Mouse (Mus musculus) megakaryocyte progenitor cell, adult 5-6 weeks (primary cell): ENCODE data around the gene Lingo1. TPM values are rescaled to one million over a fixed set of nuclear protein-coding genes. Genes with fewer than 3 reads are reported as not detected.

Experiments used
- total RNA-seq, 2 experiments: library from RNA; stranded (forward) in 1 of 2; stranded (reverse) in 1 of 2; fragments of 157-497, 149-512 nt in 1 of 2; fragments of 200-1000 nt in 1 of 2; gene quantifications; 2 replicates each; pipeline versions ENCODE4 v1.2.3 to v1.2.4; 2015 to 2017

Lingo1 gene
- total RNA-seq, 2 experiments from 2014 or later: not detected

Other genes with a start within 250 kb of the Lingo1 start
- not detected in 2 replicates for gene Odf3l1, start 68.2 kb upstream of the Lingo1 start, total RNA-seq (2015)
- not detected in 2 replicates for gene Odf3l1, start 68.2 kb upstream of the Lingo1 start, total RNA-seq (2017)
- not detected in 2 replicates for gene Cspg4, start 68.6 kb upstream of the Lingo1 start, total RNA-seq (2015)
- gene Cspg4, start 68.6 kb upstream of the Lingo1 start, total RNA-seq (2017): not detected in 2 replicates
- gene Snx33, start 131.9 kb upstream of the Lingo1 start, total RNA-seq (2015): 3.3 TPM in 2 replicates
- 2.8 TPM in 2 replicates for gene Snx33, start 131.9 kb upstream of the Lingo1 start, total RNA-seq (2017)
- gene Imp3, start 141.0 kb upstream of the Lingo1 start, total RNA-seq (2015): 138 and 147 TPM in 2 replicates
- gene Imp3, start 141.0 kb upstream of the Lingo1 start, total RNA-seq (2017): 68.5 and 77.3 TPM in 2 replicates
- 10.3 and 12.1 TPM in 2 replicates for gene Snupn, start 154.4 kb upstream of the Lingo1 start, total RNA-seq (2015)
- gene Snupn, start 154.4 kb upstream of the Lingo1 start, total RNA-seq (2017): 9.0 and 9.4 TPM in 2 replicates
- gene Ptpn9, start 198.5 kb upstream of the Lingo1 start, total RNA-seq (2015): 10.6 and 14.5 TPM in 2 replicates
- gene Ptpn9, start 198.5 kb upstream of the Lingo1 start, total RNA-seq (2017): 9.1 and 10.7 TPM in 2 replicates